Mouse (Mus musculus) ES-CJ7 (cell line): ENCODE data around the gene Ttc26.

Experiments
- DNase-seq: peaks from one replicate; pipeline ENCODE4 v3.0.0; 2011; ENCODE audit warnings: low read depth, low spot score

Gene Ttc26

DNA sequence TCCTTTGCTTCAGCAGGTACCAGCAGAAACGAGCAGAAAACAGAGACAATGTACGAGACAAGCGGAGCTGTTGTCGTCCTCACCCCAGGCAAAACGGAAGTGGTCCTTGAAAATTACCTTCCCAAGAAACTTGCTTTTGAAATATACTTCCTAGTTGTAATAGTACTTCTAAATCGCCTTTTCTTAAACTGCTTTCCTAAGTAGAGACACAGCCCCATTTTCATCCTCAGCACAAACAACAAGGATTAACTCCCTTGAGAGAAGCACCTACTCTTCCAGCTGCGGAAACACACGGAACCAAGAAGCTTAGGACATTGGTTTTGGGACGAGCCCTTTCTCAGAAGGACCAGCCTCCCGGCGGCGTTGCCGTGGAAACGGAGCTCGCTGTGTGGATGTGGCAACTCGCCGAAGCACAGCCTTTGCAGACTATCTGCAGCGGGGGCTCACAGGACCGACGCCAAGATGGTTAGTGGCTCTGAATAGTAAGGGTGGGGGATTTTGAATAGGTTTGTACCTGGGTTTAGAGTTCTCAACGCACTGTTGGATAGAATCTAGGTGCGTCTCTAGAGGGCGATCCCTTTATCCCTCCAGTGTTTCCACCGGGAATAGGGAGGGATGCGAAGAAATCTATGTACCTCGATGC lies at the start of gene Ttc26:
TSS of gene Ttc26 (plus strand) at position 341 of the 643 bp plus-strand sequence.
- peak; percentile 94 for DNase-seq

GRCm38 (mm10) chr6:38335264-38335663 lies 46.0 kb upstream of the Ttc26 start:
- no peak for DNase-seq

GRCm38 (mm10) chr6:38337166-38337705 lies 44.0 kb upstream of the Ttc26 start:
- DNase-seq = no peak

- DNase-seq = no peak
Observed at GRCm38 (mm10) chr6:38337951-38338350, 43.3 kb upstream of the Ttc26 start.

GRCm38 (mm10) chr6:38339078-38339477 lies 42.2 kb upstream of the Ttc26 start:
- no peak for DNase-seq

DNA sequence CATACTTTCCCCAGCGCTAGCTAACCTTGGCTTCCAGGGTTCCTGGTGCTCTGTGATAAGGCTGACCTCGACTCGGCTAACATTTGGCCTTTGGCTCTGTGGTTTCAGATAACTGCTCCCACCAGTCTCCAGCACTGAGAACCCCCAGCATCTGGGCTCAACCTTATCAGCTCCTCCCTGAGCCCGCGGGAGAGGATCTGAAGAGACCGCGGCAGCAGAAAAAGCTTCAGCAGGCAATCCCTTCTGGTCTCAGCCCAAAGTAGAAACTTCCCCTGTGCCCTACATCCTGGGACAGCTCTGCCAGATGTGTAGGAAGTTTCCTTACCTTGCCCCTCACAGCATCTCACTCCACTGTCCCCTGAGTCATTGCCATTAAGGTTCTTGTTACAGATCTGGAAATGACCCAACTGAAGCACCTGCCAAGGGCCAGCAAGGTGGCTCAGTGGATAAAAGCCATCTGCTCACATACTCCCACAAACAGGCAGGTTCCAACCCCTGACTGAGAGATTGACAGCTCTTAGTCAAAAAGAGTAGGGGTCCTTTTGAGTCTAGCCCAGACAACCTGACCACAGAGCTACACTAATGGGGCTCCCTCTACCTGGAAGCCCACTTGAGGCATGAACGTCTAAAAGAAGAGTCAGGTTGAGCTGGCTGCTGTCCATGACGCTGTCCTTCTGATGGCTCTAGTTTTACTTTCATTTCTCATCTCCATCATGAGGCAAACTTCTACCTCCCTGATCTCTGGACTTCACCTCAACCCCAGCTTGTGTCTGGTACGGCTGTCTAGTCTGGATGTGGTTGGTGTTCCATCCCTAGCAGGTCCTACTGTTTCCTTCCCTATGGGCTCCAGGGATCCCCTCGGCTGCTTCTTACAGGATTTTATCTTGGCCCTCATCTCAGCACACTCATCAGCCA lies 39.3 kb upstream of the Ttc26 start:
- DNase-seq = no peak

DNA sequence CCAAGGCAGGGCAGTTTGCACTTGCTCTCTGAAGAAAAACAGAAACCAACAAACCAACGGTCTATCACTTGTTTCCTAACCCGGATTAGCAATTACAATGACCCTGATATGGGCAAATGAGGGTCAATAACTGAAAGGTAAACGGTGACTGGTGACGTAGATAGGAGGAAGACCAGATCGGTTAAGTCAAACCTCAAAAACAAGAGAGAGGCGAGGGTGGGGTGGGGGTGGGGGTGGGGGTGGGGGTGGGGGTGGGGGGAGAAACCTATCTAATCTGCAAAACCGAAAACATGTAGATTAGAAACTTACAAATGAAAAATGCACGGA lies 38.6 kb upstream of the Ttc26 start:
- no peak for DNase-seq

DNA sequence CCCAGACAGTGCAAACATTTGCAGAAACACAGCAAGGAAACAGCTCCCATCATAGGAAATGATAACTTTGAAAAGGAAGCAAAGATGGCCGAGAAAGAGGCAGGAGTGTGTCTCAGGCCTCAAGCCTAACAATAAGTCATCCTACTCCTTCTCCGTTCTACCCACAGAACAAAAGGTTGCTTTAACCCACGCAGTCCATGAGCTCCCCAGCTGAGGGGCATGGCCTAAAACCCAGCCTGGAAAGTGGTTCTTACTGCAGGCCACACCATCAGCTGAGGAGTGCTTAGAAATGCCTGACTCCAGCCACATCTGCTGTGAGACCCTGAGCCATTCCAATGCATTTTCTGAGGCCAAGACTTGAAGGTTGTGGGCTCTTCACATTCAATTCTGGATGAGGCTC lies 37.7 kb upstream of the Ttc26 start:
- no peak for DNase-seq

- DNase-seq = no peak
Observed at GRCm38 (mm10) chr6:38344006-38344670, 37.1 kb upstream of the Ttc26 start.

DNA sequence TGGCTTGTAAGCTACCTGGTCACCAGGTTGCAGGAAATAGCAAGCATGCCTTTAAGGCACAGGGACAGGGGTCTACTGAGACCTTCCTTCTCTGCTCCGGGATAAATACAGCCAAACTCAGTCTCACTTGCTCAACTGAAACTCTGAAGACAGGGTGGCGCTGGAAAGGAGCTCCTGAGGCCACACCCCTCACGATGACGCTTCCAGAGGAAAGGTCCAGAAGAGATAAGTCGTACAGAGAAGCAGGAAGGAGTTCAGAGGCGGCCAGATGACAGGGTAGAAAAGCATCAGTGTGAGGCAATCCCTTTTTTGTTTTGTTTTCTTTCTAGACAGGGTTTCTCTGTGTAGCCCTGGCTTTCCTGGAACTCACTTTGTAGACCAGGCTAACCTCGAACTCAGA lies 35.5 kb upstream of the Ttc26 start:
- peak; percentile 44 for DNase-seq

- DNase-seq = no peak
Observed at GRCm38 (mm10) chr6:38347875-38348274, 33.4 kb upstream of the Ttc26 start.

- no peak for DNase-seq
Observed at GRCm38 (mm10) chr6:38348811-38349453, 32.3 kb upstream of the Ttc26 start.

DNA sequence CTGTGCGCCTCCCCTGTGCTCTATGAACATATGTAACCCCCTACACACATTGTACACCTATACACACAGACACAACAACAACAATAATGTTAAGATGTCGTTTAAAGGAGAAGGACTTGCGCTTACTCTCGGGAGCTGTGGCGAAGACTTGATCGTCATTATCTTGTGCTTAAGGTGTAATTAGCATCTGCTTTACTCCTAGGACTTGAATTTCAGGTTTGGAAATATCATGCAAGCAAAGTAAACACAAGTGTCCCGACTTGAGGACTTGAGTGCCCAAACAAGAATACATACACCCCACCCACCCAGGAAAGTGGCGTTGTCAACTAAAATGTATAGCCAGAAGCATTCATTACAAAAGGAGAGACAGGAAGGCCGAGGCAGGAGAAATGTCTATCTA lies 31.5 kb upstream of the Ttc26 start:
- DNase-seq = no peak

DNA sequence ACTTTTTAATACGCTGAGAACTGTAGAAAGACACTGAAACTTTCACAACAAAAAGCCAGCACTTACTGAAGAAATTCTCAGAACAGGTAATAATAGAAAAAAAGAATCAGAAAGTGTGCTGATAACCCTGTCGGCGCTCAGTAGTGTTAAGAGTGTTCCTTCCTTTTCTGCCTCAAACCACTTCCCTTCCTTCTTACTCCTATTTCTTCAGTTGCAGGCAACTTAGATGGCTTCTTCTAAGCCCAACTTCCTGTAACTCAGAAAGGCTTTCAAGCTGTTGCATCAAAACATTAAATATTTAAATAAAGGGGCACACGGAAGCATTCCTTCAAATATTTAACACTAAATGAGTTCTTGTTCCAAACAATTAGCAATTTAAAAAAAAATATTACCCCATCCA lies 29.3 kb upstream of the Ttc26 start:
- no peak for DNase-seq

- peak; percentile 44 for DNase-seq
Observed at GRCm38 (mm10) chr6:38352451-38352850, 28.8 kb upstream of the Ttc26 start.

GRCm38 (mm10) chr6:38353181-38353580 lies 28.1 kb upstream of the Ttc26 start:
- DNase-seq = no peak

DNA sequence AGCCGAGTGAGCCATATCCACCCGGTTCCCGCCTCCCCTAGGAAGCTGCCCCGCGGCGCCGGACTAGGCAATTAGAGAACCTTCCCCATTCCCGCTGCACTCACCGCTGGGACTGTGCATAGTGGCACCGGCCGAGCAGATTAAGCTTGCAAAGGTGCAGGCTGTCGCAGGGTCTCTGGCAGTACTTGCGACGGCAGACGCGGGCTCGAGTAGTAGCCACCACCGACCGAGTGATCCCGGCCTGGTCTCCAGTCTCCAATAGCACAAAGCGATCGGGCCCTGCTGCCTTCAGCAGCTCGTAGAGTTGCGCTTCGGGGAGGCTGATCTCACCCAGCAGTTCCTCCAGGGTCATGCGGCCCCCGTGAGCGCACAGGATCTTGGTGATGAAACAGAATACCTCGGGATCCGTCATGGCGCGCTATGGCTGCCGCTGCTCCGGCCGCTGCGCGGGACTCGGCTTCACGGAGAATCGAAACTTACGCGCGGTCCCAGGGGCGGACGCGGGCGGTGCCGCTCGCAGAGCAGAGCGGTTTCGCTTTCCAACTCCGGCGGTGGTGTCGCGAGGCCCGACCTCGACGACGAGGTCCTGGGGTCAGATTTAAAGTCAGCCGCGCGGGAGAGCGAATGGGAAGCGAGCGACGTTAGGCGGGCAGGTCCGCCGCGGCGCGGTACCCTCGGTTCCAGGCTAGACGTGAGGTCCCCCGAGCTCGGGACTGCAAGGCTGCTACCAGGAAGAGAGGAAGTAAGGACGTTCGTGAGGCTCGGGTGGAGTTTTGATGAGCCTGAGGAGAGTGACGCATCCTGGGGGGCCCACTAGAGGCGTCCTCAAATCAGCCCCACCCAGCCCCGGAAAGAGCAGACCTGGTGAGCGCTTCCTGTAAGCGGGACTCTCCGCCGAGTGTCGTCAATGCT lies 27.2 kb upstream of the Ttc26 start, which contains the start of gene Zc3hav1:
TSS of gene Zc3hav1 (minus strand) at position 793 of the 912 bp plus-strand sequence.
- peak; percentile 75 for DNase-seq

GRCm38 (mm10) chr6:38354723-38355353 lies 26.4 kb upstream of the Ttc26 start:
- no peak for DNase-seq

DNA sequence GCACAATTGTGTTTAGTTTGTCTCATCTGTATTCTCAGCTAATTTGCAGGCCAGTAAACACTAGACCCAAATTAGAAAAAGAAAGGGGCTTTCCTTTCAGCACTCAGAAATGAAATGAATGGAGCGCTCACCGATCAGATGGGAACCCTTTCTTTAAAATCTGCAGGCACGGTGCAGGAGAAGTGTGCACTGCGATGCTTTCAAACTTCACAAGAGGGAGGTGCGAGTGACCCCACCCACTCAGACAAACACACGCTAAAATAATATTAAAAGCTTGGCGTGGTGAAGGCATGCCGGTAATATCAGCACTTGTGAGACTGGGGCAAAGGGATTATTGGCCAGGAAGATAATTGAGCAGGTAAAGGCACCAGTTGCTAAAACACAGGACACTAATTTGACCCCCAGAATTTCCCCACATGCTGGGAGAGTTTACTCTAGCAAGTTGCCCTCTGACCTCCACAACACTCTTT lies 25.9 kb upstream of the Ttc26 start:
- DNase-seq = no peak

GRCm38 (mm10) chr6:38355862-38356261 lies 25.4 kb upstream of the Ttc26 start:
- DNase-seq = no peak
